Mouse (Mus musculus): ENCODE data around the gene Rilpl1. TPM values are rescaled to one million over a fixed set of nuclear protein-coding genes. Genes with fewer than 3 reads are reported as not detected.

Rilpl1 gene
- 25.3 and 27.6 TPM in 2 replicates for polyA plus RNA-seq (2014; fragmentation: Nextera tagmentation; extraction: Ambion mirVana)

- no peaks in the 10 kb centered on the region for H3K9me3 ChIP-seq (replicated peaks; ENCODE audit: control insufficient read depth, low read length)
- ATAC-seq (replicated peaks; ENCODE audit: insufficient number of reproducible peaks, low FRiP score, low TSS enrichment), result peak; percentile 78
- H3K36me3 ChIP-seq (ENCODE audit: control insufficient read depth, insufficient read depth, low read length), result no peaks in the 10 kb centered on the region
- H3K27ac ChIP-seq (ENCODE audit: low read depth, low read length), result peak within 1 kb of the TSS; percentile 89
- H3K4me1 ChIP-seq (ENCODE audit: control insufficient read depth, insufficient read depth, low read length), result peaks cover 30% of the 10 kb centered on the region
- under 1% methylated on average over 86 of the region's 96 CpGs for WGBS (ENCODE audit: insufficient replicate concordance)
- no peaks in the 10 kb centered on the region for H3K27me3 ChIP-seq (ENCODE audit: control insufficient read depth, insufficient read depth, low read length)
- H3K9ac ChIP-seq (ENCODE audit: low read depth, low read length), result peak within 1 kb of the TSS; percentile 90
- H3K4me3 ChIP-seq (ENCODE audit: low read depth, low read length), result peak within 1 kb of the TSS; percentile 86
- peak within 1 kb of the TSS; percentile 70 for H3K4me2 ChIP-seq
Observed at GRCm38 (mm10) chr5:124530655-124531582, at the start of gene Rilpl1. Rilpl1 (minus strand) TSS chr5:124531391.

GRCm38 (mm10) chr5:124578633-124579317, 47.6 kb upstream of the Rilpl1 start, which contains the start of the genes Eif2b1 and Gtf2h3:
Eif2b1 (minus strand) TSS chr5:124579131.
Gtf2h3 (plus strand) TSS chr5:124579140.
- WGBS (ENCODE audit: insufficient replicate concordance), result 1% methylated on average over 51 of the region's 51 CpGs
- Histone ChIP-seq H3K27me3 (ENCODE audit: control insufficient read depth, insufficient read depth, low read length) (no peaks in the 10 kb centered on the region), H3K4me2 (peak within 1 kb of the TSS; percentile 80), H3K4me3 (ENCODE audit: low read depth, low read length) (peak within 1 kb of the TSS; percentile 81), H3K4me1 (ENCODE audit: control insufficient read depth, insufficient read depth, low read length) (peaks cover 9% of the 10 kb centered on the region), H3K27ac (ENCODE audit: low read depth, low read length) (no peak within 1 kb of the TSS), H3K9me3 (replicated peaks; ENCODE audit: control insufficient read depth, low read length) (no peaks in the 10 kb centered on the region), H3K9ac (ENCODE audit: low read depth, low read length) (peak within 1 kb of the TSS; percentile 77), H3K36me3 (ENCODE audit: control insufficient read depth, insufficient read depth, low read length) (peaks cover 13% of the 10 kb centered on the region)
- peak; percentile 80 for ATAC-seq (replicated peaks; ENCODE audit: insufficient number of reproducible peaks, low FRiP score, low TSS enrichment)

DNA sequence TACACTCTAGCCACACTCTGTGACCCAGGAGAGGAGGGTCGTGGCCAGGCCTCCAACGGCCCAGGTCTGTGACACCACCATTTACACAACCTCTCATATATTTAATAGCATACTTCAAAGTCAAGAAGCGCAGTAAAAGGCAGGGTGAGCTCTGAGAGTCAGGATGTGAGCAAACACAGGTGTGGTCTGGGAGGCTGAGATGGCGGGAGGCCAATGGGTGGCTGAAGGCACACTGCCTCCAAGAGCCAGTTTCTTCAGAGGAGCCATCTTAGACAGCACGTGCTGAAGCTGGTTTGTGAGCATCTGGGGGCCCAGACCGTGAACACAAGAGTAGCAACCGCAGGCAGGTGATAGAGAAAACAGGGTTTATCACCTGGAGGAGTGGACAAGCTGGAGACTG, 44.3 kb upstream of the Rilpl1 start:
- Histone ChIP-seq H3K4me2 (no peak overlapping the region), H3K27ac (ENCODE audit: low read depth, low read length) (no peak overlapping the region), H3K9ac (ENCODE audit: low read depth, low read length) (no peak overlapping the region), H3K4me3 (ENCODE audit: low read depth, low read length) (no peak overlapping the region), H3K36me3 (ENCODE audit: control insufficient read depth, insufficient read depth, low read length) (peaks cover 30% of the 10 kb centered on the region), H3K9me3 (replicated peaks; ENCODE audit: control insufficient read depth, low read length) (no peaks in the 10 kb centered on the region), H3K4me1 (ENCODE audit: control insufficient read depth, insufficient read depth, low read length) (peaks cover 9% of the 10 kb centered on the region), H3K27me3 (ENCODE audit: control insufficient read depth, insufficient read depth, low read length) (no peaks in the 10 kb centered on the region)
- WGBS (ENCODE audit: insufficient replicate concordance), result 94% methylated on average over 7 of the region's 7 CpGs
- no peak for ATAC-seq (replicated peaks; ENCODE audit: insufficient number of reproducible peaks, low FRiP score, low TSS enrichment)

GRCm38 (mm10) chr5:124571068-124571467, 39.9 kb upstream of the Rilpl1 start:
- no peaks in the 10 kb centered on the region for H3K27me3 ChIP-seq (ENCODE audit: control insufficient read depth, insufficient read depth, low read length)
- WGBS (ENCODE audit: insufficient replicate concordance), result 90% methylated on average over 12 of the region's 12 CpGs
- no peak for ATAC-seq (replicated peaks; ENCODE audit: insufficient number of reproducible peaks, low FRiP score, low TSS enrichment)
- H3K9me3 ChIP-seq (replicated peaks; ENCODE audit: control insufficient read depth, low read length), result no peaks in the 10 kb centered on the region
- H3K36me3 ChIP-seq (ENCODE audit: control insufficient read depth, insufficient read depth, low read length), result peaks cover 46% of the 10 kb centered on the region
- H3K4me1 ChIP-seq (ENCODE audit: control insufficient read depth, insufficient read depth, low read length), result no peaks in the 10 kb centered on the region
- no peak overlapping the region for H3K9ac ChIP-seq (ENCODE audit: low read depth, low read length)
- H3K4me2 ChIP-seq, result no peak overlapping the region
- H3K4me3 ChIP-seq (ENCODE audit: low read depth, low read length), result no peak overlapping the region
- no peak overlapping the region for H3K27ac ChIP-seq (ENCODE audit: low read depth, low read length)

GRCm38 (mm10) chr5:124555145-124555544, 24.0 kb upstream of the Rilpl1 start:
- no peak overlapping the region for H3K9ac ChIP-seq (ENCODE audit: low read depth, low read length)
- H3K4me2 ChIP-seq, result no peak overlapping the region
- H3K27me3 ChIP-seq (ENCODE audit: control insufficient read depth, insufficient read depth, low read length), result no peaks in the 10 kb centered on the region
- no peak overlapping the region for H3K27ac ChIP-seq (ENCODE audit: low read depth, low read length)
- 78% methylated on average over 1 of the region's 1 CpGs for WGBS (ENCODE audit: insufficient replicate concordance)
- 0 out of 2 replicates have a peak, but pooled peaks cover 6% of the 10 kb centered on the region for H3K4me1 ChIP-seq (ENCODE audit: control insufficient read depth, insufficient read depth, low read length)
- no peak overlapping the region for H3K4me3 ChIP-seq (ENCODE audit: low read depth, low read length)
- H3K36me3 ChIP-seq (ENCODE audit: control insufficient read depth, insufficient read depth, low read length), result peaks cover 20% of the 10 kb centered on the region
- ATAC-seq (replicated peaks; ENCODE audit: insufficient number of reproducible peaks, low FRiP score, low TSS enrichment), result no peak
- no peaks in the 10 kb centered on the region for H3K9me3 ChIP-seq (replicated peaks; ENCODE audit: control insufficient read depth, low read length)

GRCm38 (mm10) chr5:124553607-124554006, 22.4 kb upstream of the Rilpl1 start:
- no peak for ATAC-seq (replicated peaks; ENCODE audit: insufficient number of reproducible peaks, low FRiP score, low TSS enrichment)
- Histone ChIP-seq H3K4me3 (ENCODE audit: low read depth, low read length) (no peak overlapping the region), H3K9ac (ENCODE audit: low read depth, low read length) (no peak overlapping the region)

DNA sequence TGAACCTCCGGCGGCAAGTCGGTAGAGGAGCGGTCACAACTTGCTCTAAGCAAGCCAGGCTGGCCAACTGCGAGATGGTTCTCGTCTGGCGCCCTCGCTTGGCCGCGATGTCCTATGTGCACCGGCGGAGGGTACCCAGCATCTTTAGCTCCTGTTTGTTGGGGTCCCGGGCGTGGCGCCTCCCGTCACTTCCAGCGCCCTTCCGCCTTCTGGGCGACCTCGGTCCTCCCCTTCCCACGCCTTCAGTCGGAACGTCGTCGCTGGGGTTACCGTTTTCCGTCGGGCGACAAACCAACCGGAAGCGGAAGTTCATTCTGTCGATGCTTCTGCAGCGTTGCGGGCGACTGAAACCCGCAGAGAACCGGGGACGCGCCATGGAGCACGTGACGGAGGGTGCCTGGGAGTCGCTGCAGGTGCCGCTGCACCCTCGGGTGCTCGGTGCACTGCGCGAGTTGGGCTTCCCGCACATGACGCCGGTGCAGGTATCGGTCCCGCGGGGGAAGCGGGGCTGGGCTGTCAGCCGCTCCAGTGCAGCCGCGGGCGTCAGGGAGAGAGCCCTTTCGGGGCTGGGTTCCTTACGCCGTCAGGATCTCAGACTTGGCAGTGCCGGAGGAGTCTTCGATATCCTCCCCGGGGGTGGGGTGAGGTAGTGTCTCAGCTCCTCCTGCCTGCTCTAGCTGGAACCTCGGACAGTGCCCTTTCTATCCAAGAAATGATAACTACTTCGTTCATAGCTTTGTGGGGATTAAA, 21.5 kb upstream of the Rilpl1 start, which contains the start of gene Ddx55:
Ddx55 (plus strand) TSS at position 307 of the 750 bp plus-strand sequence.
- H3K36me3 ChIP-seq (ENCODE audit: control insufficient read depth, insufficient read depth, low read length), result peaks cover 19% of the 10 kb centered on the region
- peak within 1 kb of the TSS; percentile 96 for H3K4me3 ChIP-seq (ENCODE audit: low read depth, low read length)
- no peaks in the 10 kb centered on the region for H3K27me3 ChIP-seq (ENCODE audit: control insufficient read depth, insufficient read depth, low read length)
- under 1% methylated on average over 66 of the region's 66 CpGs for WGBS (ENCODE audit: insufficient replicate concordance)
- ATAC-seq (replicated peaks; ENCODE audit: insufficient number of reproducible peaks, low FRiP score, low TSS enrichment), result peak; percentile 75
- H3K4me2 ChIP-seq, result peak within 1 kb of the TSS; percentile 83
- H3K9me3 ChIP-seq (replicated peaks; ENCODE audit: control insufficient read depth, low read length), result no peaks in the 10 kb centered on the region
- peak within 1 kb of the TSS; percentile 82 for H3K9ac ChIP-seq (ENCODE audit: low read depth, low read length)
- 0 out of 2 replicates have a peak, but pooled peaks cover 6% of the 10 kb centered on the region for H3K4me1 ChIP-seq (ENCODE audit: control insufficient read depth, insufficient read depth, low read length)
- H3K27ac ChIP-seq (ENCODE audit: low read depth, low read length), result peak within 1 kb of the TSS; percentile 76

More at GRCm38 (mm10) chr5:124553607-124554006, 22.4 kb upstream of the Rilpl1 start:
- peaks cover 20% of the 10 kb centered on the region for H3K36me3 ChIP-seq (ENCODE audit: control insufficient read depth, insufficient read depth, low read length)
- H3K4me2 ChIP-seq, result peak overlapping the region; percentile 83
- H3K27ac ChIP-seq (ENCODE audit: low read depth, low read length), result no peak overlapping the region
- no peaks in the 10 kb centered on the region for H3K27me3 ChIP-seq (ENCODE audit: control insufficient read depth, insufficient read depth, low read length)
- WGBS (ENCODE audit: insufficient replicate concordance), result 74% methylated on average over 6 of the region's 6 CpGs
- 0 out of 2 replicates have a peak, but pooled peaks cover 6% of the 10 kb centered on the region for H3K4me1 ChIP-seq (ENCODE audit: control insufficient read depth, insufficient read depth, low read length)
- no peaks in the 10 kb centered on the region for H3K9me3 ChIP-seq (replicated peaks; ENCODE audit: control insufficient read depth, low read length)

- Histone ChIP-seq H3K4me2 (peak overlapping the region; percentile 83), H3K9ac (ENCODE audit: low read depth, low read length) (peak overlapping the region; percentile 82), H3K9me3 (replicated peaks; ENCODE audit: control insufficient read depth, low read length) (no peaks in the 10 kb centered on the region), H3K36me3 (ENCODE audit: control insufficient read depth, insufficient read depth, low read length) (peaks cover 19% of the 10 kb centered on the region), H3K27me3 (ENCODE audit: control insufficient read depth, insufficient read depth, low read length) (no peaks in the 10 kb centered on the region), H3K4me1 (ENCODE audit: control insufficient read depth, insufficient read depth, low read length) (0 out of 2 replicates have a peak, but pooled peaks cover 6% of the 10 kb centered on the region), H3K4me3 (ENCODE audit: low read depth, low read length) (peak overlapping the region; percentile 96), H3K27ac (ENCODE audit: low read depth, low read length) (peak overlapping the region; percentile 76)
- ATAC-seq (replicated peaks; ENCODE audit: insufficient number of reproducible peaks, low FRiP score, low TSS enrichment), result no peak
- 13% methylated on average over 9 of the region's 9 CpGs for WGBS (ENCODE audit: insufficient replicate concordance)
Observed at GRCm38 (mm10) chr5:124552094-124552472, 20.9 kb upstream of the Rilpl1 start.

All from heart, embryonic 11.5 days (tissue).